ENCODE assay signal across 32 mouse cellular contexts in the genomic region with DNA sequence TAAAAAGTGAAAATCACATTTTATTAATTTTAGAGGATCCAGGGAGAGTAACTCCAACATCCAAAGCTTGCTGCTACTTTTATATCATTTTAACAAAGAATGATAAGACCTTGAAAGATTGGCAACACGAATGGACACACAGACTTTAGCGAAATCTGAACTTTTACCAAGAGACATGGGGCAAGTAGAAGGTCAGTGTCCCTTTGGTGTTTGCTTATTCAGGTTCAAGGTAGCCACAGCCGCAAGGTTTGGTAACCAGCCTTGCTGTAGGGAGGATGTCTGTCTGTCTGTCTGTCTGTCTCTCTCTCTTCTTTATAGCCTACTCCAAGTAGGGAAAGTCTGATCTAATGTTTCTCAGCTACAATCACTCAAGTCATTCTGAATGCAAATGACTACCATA.
"Had no signal": no experiment of that assay in that cellular context is flagged by ENCODE, and none has a peak within 500 bp of the region (broad histone marks: within the 10 kb centered on the region; RNA-seq: fewer than 3 reads in every experiment).

No protein-coding gene starts in this region.

- H3K4me2 ChIP-seq: limb, embryonic 12.5 days; limb, embryonic 13.5 days; limb, embryonic 15.5 days; liver, embryonic 12.5 days; liver, embryonic 13.5 days; liver, embryonic 15.5 days; lung, embryonic 14.5 days; lung, embryonic 15.5 days; midbrain, embryonic 11.5 days; midbrain, embryonic 12.5 days; midbrain, embryonic 13.5 days; midbrain, embryonic 15.5 days; neural tube, embryonic 12.5 days had no signal

- H3K9ac ChIP-seq: limb, embryonic 12.5 days; limb, embryonic 13.5 days; limb, embryonic 15.5 days; liver, embryonic 12.5 days; liver, embryonic 13.5 days; liver, embryonic 14.5 days; liver, embryonic 15.5 days; liver, postnatal 0 days; lung, embryonic 14.5 days; lung, embryonic 15.5 days; midbrain, embryonic 12.5 days; midbrain, embryonic 13.5 days; midbrain, embryonic 15.5 days; neural tube, embryonic 12.5 days had no signal

- H3K4me1 ChIP-seq: limb, embryonic 10.5 days; limb, embryonic 12.5 days; limb, embryonic 13.5 days; limb, embryonic 15.5 days; liver, embryonic 12.5 days; liver, embryonic 13.5 days; liver, embryonic 15.5 days; lung, embryonic 15.5 days; midbrain, embryonic 10.5 days; midbrain, embryonic 12.5 days; midbrain, embryonic 13.5 days; midbrain, embryonic 15.5 days; neural tube, embryonic 12.5 days had no signal

- H3K4me3 ChIP-seq: left cerebral cortex, adult 2 months; limb, embryonic 10.5 days; limb, embryonic 12.5 days; limb, embryonic 13.5 days; limb, embryonic 15.5 days; liver, embryonic 12.5 days; liver, embryonic 13.5 days; liver, embryonic 15.5 days; lung, embryonic 15.5 days; megakaryocyte, embryonic 14.5 days; midbrain, embryonic 10.5 days; midbrain, embryonic 12.5 days; midbrain, embryonic 13.5 days; midbrain, embryonic 15.5 days; myocyte; neural tube, embryonic 12.5 days had no signal

- ATAC-seq: liver, embryonic 12.5 days; liver, postnatal 0 days; lung, postnatal 0 days; midbrain, embryonic 13.5 days; midbrain, embryonic 15.5 days; midbrain, embryonic 16.5 days had no signal

- H3K9me3 ChIP-seq: limb, embryonic 10.5 days; limb, embryonic 12.5 days; limb, embryonic 13.5 days; limb, embryonic 15.5 days; liver, embryonic 12.5 days; liver, embryonic 13.5 days; liver, embryonic 15.5 days; lung, embryonic 15.5 days; megakaryocyte, embryonic 14.5 days; midbrain, embryonic 10.5 days; midbrain, embryonic 12.5 days; midbrain, embryonic 13.5 days; midbrain, embryonic 15.5 days; neural tube, embryonic 12.5 days had no signal

- H3K27me3 ChIP-seq: limb, embryonic 12.5 days; limb, embryonic 13.5 days; limb, embryonic 15.5 days; liver, embryonic 12.5 days; liver, embryonic 13.5 days; liver, embryonic 15.5 days; lung, embryonic 15.5 days; megakaryocyte, embryonic 14.5 days; midbrain, embryonic 12.5 days; midbrain, embryonic 13.5 days; midbrain, embryonic 15.5 days; neural tube, embryonic 12.5 days had no signal

- H3K36me3 ChIP-seq: limb, embryonic 10.5 days; limb, embryonic 12.5 days; limb, embryonic 13.5 days; limb, embryonic 15.5 days; liver, embryonic 12.5 days; liver, embryonic 13.5 days; liver, embryonic 15.5 days; lung, embryonic 15.5 days; midbrain, embryonic 10.5 days; midbrain, embryonic 12.5 days; midbrain, embryonic 13.5 days; midbrain, embryonic 15.5 days; neural tube, embryonic 12.5 days had no signal

- DNase-seq: left cerebral cortex, postnatal 4 days; liver; liver, embryonic 13.5 days; liver, postnatal 0 days; lung, adult 18-20 months; lung, adult 2 months; lung, embryonic 14.5 days; lung, postnatal 10 days; lung, postnatal 14 days; lung, postnatal 36 days; lung, postnatal 4 days; midbrain, embryonic 14.5 days had no signal

- H3K27ac ChIP-seq: left cerebral cortex, adult 2 months; limb, embryonic 10.5 days; limb, embryonic 12.5 days; limb, embryonic 13.5 days; limb, embryonic 15.5 days; liver, embryonic 12.5 days; liver, embryonic 13.5 days; liver, embryonic 14.5 days; liver, embryonic 15.5 days; lung, embryonic 15.5 days; macrophage; midbrain, embryonic 10.5 days; midbrain, embryonic 12.5 days; midbrain, embryonic 13.5 days; midbrain, embryonic 15.5 days; neural tube, embryonic 12.5 days had no signal
